Mouse (Mus musculus) myocyte (in vitro differentiated cells): Measurements from ENCODE around the gene Fth1.

Experiments
- CEBPB ChIP-seq: IDR thresholded peaks from 2 replicates; pipeline ENCODE4 v1.6.1; 2011; ENCODE audit warnings: mild to moderate bottlenecking, moderate library complexity; ENCODE audit not compliant: poor library complexity, insufficient read depth, severe bottlenecking
- E2F4 ChIP-seq: IDR thresholded peaks from one replicate; pipeline ENCODE4 v1.6.1; 2011; ENCODE audit warnings: mild to moderate bottlenecking, control low read depth, moderate library complexity; ENCODE audit not compliant: insufficient read depth
- MAX ChIP-seq: IDR thresholded peaks from one replicate; pipeline ENCODE4 v1.6.1; 2011; ENCODE audit warnings: low read depth, mild to moderate bottlenecking, control low read depth
- MYOD1 ChIP-seq, 3 experiments: IDR thresholded peaks; one replicate each; pipeline ENCODE4 v1.6.1; 2011; ENCODE audit warnings: control low read depth in 2 of 3, low read depth in 2 of 3, mild to moderate bottlenecking in 2 of 3, moderate library complexity in 1 of 3; ENCODE audit not compliant: insufficient read length in 2 of 3, control insufficient read depth in 1 of 3
- MYOG ChIP-seq, 3 experiments: IDR thresholded peaks; one replicate each; pipeline ENCODE4 v1.6.1; 2011; ENCODE audit warnings: control low read depth in 2 of 3, low read depth in 2 of 3, mild to moderate bottlenecking in 2 of 3; ENCODE audit not compliant: insufficient read length in 2 of 3, control insufficient read depth in 1 of 3, insufficient read depth in 1 of 3
- POLR2A ChIP-seq: IDR thresholded peaks from one replicate; pipeline ENCODE4 v1.6.1; 2011; ENCODE audit warnings: low read depth, mild to moderate bottlenecking, control low read depth, moderate library complexity; ENCODE audit not compliant: insufficient read length
- SRF ChIP-seq: IDR thresholded peaks from one replicate; pipeline ENCODE4 v1.6.1; 2011; ENCODE audit warnings: low read depth; ENCODE audit not compliant: control insufficient read depth, insufficient read length
- TCF12 ChIP-seq: IDR thresholded peaks from one replicate; pipeline ENCODE4 v1.6.1; 2011; ENCODE audit warnings: mild to moderate bottlenecking, control low read depth; ENCODE audit not compliant: poor library complexity, insufficient read depth, severe bottlenecking
- USF1 ChIP-seq: IDR thresholded peaks from one replicate; pipeline ENCODE4 v1.6.1; 2011; ENCODE audit warnings: low read depth, mild to moderate bottlenecking, control low read depth, moderate library complexity

DNA sequence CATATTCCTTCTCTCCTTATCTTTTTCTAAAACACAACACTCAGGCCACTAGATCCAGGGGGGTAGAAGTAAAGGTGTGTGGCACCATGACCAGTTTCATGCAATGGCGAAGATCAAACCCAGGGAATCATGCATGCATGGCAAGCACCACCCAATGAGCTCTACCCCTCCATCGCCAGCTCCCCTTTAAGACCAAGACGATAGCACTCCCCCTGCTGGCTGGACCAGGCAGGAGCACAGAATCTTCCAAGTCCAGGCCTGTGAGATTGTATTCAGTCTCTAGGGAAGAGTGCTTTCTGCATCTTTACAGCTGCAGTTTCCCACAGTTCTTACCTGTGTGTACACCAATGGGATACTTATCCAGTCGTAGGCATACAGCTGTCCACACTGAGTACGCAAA lies 10.9 kb downstream of the Fth1 start:
- TF ChIP-seq TCF12 (no peak), POLR2A (no peak), USF1 (no peak), E2F4 (no peak), MYOD1 (IDR thresholded peaks at IDR 0.05; ENCODE audit: control insufficient read depth in 1 of 3, insufficient read length in 2 of 3, low read depth in 2 of 3) (no peak), MAX (no peak), CEBPB (no peak), SRF (no peak), MYOG (IDR thresholded peaks at IDR 0.05; ENCODE audit: control insufficient read depth in 1 of 3, insufficient read depth in 1 of 3, insufficient read length in 2 of 3, low read depth in 2 of 3) (no peak)
